Mouse (Mus musculus) thymus, postnatal 4 days (tissue): ENCODE data around the gene Gpr174.
"Not testable (repeated sequence)": the region's sequence is repeated elsewhere in the genome, so short reads cannot be mapped to it uniquely, and the experiment has no call there.

Experiments
- DNase-seq: peaks from one replicate; pipeline ENCODE4 v3.0.0; 2021

The Gpr174 gene

DNA sequence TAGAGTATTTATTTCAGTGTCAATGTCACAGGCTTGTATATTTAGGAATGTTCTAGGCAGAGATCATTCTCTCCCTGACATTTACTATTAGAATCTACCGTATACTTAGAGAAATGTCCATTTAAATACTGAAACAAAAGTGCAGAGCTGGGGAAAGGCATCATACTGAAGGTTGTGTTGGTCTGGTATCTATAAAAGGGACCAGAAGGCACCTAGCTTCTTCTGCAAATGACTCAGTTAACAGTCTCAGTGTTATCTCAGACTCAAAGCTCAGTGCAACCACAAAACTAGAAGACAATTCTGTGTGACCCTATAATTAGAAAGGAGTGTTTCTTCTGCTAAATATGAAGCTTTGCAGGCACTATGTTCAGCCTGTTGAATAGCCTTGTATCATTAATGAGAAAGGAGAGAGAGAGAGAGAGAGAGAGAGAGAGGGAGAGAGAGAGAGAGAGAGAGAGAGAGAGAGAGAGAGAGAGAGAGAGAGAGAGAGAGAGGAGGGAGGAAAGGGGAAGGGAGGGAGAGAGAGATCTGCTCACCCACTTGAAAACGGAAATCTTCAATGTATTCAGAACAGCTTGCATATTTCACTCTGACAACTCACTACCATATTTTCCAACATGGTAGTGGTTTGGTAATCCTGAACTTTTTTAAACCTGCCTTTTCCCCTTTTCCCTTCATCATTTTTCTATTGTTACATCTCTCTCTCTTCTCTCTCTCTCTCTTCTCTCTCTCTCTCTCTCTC, at the start of gene Gpr174:
Gene Gpr174, plus strand, starts transcription at position 393 of the 742 bp plus-strand sequence.
- no peak for DNase-seq

DNA sequence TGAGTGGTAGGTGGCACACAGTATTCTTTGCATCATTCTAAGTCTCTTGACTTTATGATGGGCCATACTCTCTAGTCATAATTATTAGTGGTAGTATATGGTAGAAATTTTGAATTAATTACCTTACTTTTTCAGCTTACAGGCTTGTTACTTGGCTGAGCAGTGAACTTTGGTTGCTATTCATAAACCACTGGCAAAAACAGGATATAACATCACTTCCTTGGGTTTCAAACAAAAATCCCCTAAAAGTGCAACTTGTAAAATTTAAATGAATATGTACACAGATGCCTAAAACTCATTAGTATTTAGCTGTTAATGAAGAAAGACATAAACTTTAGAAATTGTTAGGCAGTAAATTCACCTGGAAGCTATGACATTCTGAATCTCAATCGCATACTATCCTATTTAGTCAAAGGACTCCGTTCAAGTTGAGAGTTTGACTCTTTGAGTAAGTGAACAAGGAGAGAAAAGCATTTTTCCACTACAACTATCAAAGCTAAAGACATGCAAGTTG, 38.0 kb upstream of the Gpr174 start:
- no peak for DNase-seq

DNA sequence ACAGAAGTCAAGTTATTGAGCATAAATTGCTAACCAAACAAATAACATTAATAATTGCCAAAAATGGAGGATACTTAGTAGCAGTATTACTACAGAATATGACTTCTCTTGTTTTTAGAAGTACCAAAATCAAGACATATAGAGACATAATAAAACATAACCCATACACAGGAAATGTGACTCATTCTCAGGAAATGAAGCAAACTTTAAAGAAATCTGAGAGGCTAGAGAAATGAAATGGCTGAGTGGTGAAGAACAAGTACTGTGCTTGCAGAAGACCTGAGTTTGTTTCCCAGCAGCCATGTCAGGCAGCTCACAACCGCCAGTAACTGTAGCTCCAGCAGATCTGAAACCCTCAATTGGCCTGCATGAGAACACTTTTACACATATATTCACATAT, 30.8 kb upstream of the Gpr174 start:
- DNase-seq = no peak

DNA sequence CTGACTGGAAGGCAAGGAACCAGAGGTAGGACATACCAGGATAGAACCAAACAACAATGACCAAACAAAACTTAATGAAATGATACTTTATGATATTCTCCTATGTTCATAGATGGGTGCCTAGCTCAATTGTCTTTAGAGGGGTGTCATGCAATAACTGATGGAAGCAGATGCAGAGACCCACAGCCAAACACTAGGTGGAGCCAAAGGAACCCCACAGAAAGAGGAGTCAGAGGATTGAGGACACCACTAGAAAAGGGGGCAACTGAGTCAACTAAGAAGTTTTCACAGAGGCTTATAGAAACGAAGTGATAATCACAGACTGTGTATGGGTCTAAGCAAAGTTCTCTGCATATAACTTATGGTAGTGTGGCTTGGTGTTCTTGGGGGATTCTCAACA, 24.5 kb upstream of the Gpr174 start:
- DNase-seq = peak; percentile 40

DNA sequence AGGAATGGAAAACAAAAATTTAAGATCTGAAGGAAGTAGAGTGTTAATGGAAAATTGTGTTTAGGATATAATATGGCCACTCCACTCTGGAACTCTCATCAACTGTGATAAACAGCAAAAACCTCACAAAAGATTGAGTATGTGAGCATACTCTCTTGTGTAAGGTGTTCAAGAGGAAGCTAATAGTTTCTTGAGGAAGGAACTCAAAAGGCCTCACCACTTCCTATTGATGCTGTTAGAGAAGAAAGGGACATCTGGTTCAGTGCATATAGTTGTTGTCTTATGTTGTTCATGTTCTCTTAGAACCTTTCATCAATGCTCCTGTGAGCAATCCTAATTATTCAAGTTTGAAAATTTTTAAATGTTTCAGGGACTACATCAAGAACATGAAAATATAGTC, 21.0 kb upstream of the Gpr174 start:
- DNase-seq = no peak

DNA sequence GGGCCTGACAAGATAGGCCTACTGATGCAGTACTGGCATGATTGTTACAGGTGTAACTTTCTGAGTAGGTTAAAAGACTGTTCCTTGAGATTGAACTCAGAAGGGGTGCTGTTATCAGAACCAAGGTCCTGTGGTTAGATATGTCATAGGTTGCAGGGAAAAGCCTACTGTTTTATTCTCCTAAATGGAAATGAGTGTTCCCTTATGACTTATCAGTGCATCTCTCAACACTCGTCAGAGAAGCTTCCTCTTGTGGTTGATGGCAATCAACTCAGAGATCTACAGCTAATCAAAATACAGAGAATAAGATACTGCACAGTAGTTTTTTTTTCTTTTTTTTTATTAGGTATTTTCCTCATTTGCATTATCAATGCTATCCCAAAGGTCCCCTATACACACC, 19.2 kb upstream of the Gpr174 start:
- DNase-seq = no peak

DNA sequence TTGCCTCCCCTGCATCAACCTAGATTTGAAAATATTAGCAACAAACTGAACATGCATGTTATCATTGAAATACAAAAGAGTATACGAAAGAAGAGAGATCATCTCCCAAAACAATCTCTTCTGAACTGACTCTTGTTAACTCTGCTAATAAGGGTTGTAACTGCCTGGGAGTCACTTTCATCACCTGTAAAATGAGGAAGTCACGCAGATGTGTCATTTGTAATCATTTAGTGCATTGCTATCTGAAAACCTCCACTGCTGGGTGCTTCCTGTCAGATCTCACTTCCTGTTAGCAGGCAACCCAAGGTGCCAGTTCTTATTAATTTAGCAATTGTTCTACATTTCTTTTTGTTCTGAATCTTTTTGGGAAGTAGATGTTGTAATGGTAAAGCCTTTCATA, 5.3 kb upstream of the Gpr174 start:
- DNase-seq = no peak

DNA sequence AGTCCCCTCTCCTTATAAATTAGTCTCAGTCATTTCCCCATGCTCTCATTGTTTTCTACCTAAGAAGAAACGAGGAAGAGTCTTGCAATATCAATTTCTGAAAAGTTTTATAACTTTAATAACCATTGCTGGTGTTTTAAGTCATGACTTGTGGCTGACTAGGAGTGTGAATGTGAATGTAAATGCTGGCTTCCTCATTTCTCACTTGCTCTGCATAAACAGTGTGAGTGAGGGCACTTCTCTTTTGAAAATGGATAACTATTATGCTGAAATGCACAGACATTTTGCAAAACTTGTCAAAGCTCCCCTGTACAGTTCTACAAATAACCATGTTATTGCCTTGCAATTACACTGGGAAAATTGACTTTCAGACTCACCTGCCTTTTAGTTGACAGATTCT, 8.9 kb downstream of the Gpr174 start:
- DNase-seq = no peak

DNA sequence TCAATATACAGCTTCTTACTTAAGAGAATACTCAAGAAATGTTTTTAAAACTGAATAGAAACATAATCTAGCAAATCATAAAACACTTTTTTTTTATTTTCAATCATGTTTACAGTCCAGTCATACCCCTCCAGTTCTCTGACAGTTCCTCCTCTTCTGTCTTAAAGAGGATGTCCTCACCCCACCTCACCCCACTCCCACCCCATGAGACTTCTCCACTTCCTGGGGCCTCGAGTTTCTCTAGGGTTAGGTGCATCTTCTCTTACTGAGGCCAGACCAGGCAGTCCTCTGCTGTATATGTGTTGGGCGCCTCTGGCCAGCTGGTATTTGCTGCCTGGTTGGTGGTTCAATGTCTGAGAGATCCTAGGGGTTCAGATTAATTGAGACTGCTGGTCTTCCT, 21.9 kb downstream of the Gpr174 start:
- DNase-seq = no peak

DNA sequence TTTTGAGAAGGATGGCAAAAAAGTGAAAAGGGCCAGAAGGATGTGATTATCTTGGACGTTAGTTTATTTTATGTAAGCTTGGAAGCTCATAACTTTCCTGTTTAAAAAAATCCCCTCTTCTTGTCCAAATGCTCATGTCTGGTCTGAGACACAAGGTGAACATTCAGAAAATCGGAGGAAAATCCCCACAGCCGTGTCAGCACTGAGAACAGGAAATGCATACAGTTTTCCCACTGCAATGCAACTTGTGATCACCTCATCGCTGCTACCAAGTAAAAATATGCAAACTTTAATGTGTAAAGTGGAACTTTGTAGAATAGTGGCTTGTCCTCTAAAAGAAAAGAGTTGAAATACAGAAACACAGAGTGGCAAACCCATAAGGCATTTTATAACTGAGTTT, 28.5 kb downstream of the Gpr174 start:
- DNase-seq = no peak

DNA sequence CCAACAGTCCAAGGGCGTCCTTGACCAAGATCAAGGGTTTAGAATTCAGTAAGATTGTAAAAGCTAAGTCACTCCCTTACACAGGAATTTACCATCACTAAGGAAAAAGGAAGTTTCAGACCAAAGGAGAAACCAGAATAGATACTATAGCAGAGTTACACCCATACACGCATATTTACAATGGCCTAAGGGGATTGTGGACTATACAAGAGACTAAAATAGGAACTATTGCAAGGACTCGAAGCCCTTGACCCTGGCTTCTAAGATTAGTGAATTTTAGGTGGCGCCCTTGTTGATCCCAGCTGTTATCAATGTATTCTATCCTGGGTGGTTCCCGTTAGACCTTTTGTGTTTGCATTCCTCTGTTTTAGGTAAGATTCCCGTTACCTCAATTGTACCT, 42.2 kb downstream of the Gpr174 start:
- DNase-seq = not testable (repeated sequence)

DNA sequence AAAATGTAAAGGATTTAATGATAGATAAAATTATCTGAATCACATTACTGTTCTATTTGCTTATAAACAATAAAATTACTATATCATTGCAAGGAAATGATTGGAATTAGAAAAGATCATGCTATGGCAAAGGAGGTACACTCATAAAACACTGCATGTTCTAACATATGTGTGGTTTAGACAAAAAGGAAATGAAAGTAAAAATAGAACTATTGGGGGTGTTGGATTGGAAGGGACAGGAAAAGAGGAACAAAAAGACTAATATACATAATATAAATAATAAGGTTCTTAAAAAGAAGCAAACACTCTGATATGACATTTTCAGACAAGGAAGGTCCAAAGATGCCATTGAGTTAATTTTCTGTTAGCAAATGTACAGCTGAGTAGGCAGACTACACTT, 43.1 kb downstream of the Gpr174 start:
- DNase-seq = no peak

DNA sequence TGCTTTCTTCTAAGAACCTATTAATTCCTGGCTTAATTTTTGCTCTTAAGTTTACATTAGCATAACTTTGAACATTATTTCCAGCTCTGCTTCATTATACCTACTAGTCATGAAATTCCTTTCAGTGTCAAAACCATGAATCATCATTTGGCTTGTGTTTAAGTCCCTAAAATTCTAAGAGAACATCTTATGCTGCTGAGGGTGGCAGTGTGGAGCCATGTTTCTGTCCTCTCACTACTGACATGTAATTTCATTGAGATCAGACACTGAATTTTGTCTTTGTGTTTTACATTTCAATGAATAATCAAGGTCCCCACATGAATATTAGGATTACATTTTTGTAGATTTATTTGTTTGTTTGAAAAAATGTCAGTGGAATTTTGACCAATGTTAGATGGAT, 50.8 kb downstream of the Gpr174 start:
- DNase-seq = peak; percentile 20

DNA sequence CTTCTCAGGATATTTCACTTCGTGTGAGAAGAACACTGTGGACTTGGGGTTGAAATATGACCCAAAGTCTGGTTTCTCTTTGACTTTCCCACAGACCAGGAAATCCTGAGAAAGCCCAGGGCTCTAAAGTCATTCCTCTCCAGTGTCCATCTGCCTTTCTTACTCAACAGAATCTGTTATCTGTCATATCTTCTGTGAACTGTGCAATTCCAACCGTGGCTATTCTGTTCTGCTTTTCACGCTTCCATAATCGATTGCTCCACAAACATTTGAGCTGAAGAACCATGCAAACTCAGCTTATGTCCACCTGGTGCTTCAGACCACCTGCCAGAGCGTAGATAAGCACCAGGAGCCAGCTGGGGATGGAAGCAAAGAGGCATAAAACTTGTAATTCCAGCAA, 56.9 kb downstream of the Gpr174 start:
- no peak for DNase-seq

DNA sequence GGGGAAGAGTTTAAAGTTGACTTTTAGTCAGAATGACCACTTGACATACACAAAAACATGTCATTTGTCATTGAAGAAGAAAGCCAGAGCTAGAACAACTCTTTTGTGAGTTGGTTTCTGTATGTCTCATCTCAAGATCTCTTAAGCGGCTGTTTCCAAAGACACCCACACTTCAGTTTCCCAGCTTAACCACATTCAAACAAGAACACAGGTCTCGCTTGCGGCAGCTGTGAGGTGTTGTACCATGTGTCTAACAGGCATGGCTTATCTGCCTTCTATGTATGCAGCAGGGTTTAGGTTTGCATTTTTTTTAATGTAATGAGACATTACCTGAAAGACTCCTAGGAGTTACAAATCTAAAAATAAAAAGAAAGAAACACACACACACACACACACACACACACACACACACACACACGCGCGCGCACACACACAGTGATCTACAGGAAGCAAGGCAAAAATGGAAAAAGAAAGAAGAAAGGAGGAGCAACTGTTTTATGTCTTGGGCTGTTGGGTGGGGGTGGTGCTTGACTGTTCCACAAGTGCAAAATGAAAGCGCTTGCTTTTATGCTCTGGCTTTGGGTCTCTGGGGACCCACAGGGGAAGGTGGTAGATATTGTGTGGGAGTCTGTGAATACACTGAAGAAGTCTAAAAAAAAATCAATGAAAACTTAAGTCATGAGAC, 70.2 kb downstream of the Gpr174 start:
- DNase-seq = peak; percentile 58

DNA sequence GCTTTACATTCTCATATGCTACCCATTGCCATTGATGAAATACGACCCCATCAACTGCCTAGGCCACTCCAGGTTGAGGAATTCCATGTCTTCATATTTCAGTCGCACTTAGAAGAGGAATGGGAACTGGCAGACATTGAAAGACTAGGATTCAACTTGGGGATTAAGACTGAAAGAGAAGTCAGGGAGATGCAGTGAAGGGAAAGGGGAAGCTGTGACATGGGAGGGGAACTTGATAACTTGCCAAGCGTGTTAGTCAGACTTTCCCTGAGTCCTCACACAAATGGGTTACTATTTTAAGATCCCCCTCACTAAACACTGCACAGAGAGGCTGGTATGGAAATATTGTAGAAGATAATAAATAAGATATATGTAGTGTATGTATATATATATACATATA, 74.2 kb downstream of the Gpr174 start:
- DNase-seq = no peak

DNA sequence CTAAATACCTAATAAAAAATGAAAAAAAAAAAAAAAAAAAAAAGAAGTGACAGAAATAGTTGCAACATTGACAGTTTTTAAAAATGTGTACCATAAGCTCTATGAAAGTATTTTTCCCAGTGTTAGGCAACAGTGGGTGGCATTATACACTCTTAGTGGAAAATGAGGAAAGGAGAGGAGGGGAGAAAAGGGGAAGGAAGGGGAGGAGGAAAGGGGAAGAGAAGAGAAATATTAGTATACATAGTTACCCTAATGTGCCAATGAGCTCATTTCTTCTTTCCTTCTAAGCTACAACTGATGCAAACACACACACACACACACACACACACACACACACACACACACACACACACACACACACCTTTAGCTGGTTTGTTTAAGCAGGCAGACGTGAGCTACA, 80.9 kb downstream of the Gpr174 start:
- DNase-seq = no peak

DNA sequence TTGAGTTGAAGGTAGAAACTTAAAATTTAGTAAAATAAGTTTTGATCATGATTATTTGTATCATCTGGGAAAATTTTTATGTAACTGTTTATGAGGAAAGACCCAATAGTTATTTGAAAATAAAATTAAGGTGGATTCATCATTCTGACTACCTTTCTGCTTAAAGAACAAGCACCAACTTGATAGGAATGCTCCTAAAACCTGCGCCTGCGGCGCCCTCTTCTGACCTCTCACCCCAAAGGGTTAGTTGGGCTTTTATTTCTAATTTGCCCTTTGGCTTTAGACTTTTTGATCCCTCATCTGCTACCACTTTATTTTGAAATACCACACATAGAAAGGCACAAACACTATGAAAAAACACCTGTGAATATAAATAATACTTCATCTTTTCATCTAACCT, 86.3 kb downstream of the Gpr174 start:
- peak; percentile 76 for DNase-seq
